Mouse (Mus musculus) limb, embryonic 11.5 days (tissue): ENCODE measurements at regions not wholly inside any gene's neighbourhood (a gene's known extent, or its start where the extent isn't known, plus 50 kb on each side); places are given as distances from the start of the nearest gene placed in this dataset.

Source experiments
- ATAC-seq: fragments of 200-750 bp; cut with Nextera tagmentation; 2 replicates; pipeline ENCODE4 v1.8.0; 2017; ENCODE audit warnings: low read depth; ENCODE audit not compliant: insufficient number of reproducible peaks, low FRiP score, low TSS enrichment
- DNase-seq: peaks from one replicate; pipeline ENCODE4 v3.0.0-alpha.2; 2015; ENCODE audit warnings: low spot score
- H3K27ac ChIP-seq: fragments of 300-500 bp; sonication (generic); replicated peaks from 2 replicates; pipeline ENCODE4 v1.5.1; 2014; ENCODE audit warnings: low read depth, mild to moderate bottlenecking, low read length
- H3K27me3 ChIP-seq: fragments of 300-500 bp; sonication (generic); 2 replicates; pipeline ENCODE4 v1.6.1; 2014; ENCODE audit warnings: mild to moderate bottlenecking, low read length, mixed read lengths; ENCODE audit not compliant: control insufficient read depth, insufficient read depth
- H3K36me3 ChIP-seq: fragments of 300-500 bp; sonication (generic); 2 replicates; pipeline ENCODE4 v1.6.1; 2014; ENCODE audit warnings: mild to moderate bottlenecking, low read length, moderate library complexity, mixed read lengths; ENCODE audit not compliant: control insufficient read depth, insufficient read depth
- H3K4me1 ChIP-seq: fragments of 300-500 bp; sonication (generic); 2 replicates; pipeline ENCODE4 v1.6.1; 2014; ENCODE audit warnings: low read length, mixed read lengths; ENCODE audit not compliant: control insufficient read depth, insufficient read depth
- H3K4me2 ChIP-seq: fragments of 300-500 bp; sonication (generic); 2 replicates; pipeline ENCODE4 v1.6.1; 2014; ENCODE audit warnings: low read depth, mild to moderate bottlenecking, moderate library complexity; ENCODE audit not compliant: severe bottlenecking
- H3K4me3 ChIP-seq: fragments of 300-500 bp; sonication (generic); 2 replicates; pipeline ENCODE4 v1.5.1; 2014; ENCODE audit warnings: low read depth, low read length
- H3K9ac ChIP-seq: fragments of 300-500 bp; sonication (generic); 2 replicates; pipeline ENCODE4 v1.6.1; 2014; ENCODE audit warnings: mild to moderate bottlenecking, low read length
- H3K9me3 ChIP-seq: fragments of 300-500 bp; sonication (generic); 2 replicates; pipeline ENCODE4 v1.6.1; 2016; ENCODE audit warnings: low read length; ENCODE audit not compliant: control insufficient read depth
- WGBS: fragments of 180-500 bp; shearing (Covaris S2); extraction: QIAGEN DNeasy Blood & Tissue Kit; methylation state at CpG from one replicate; pipeline ENCODE4 v1.1.7; 2014; 5-methylcytosine and 5-hydroxymethylcytosine counted together

DNA sequence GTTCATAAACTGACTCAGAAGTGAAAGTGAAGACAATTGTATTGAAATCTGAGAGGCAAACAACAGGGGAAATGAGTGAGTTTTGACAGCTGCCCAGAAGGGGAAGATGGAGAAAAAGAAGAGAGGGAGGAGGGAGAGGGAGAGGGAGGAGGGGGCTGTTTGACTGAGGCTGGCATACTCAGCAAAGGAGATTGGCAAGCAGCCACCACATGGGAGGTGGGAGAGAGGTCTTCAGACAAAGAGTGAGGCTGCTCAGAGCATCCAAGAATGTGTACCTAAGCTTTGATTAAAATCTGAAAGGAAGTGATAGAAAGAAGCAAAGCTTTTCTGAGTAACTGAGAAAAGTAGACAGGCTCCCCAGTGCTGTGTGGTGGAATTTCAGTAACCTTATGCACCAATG is 636.0 kb downstream of the Sqor start:
- no peaks in the 10 kb centered on the region for H3K36me3 ChIP-seq
- ATAC-seq, result no peak
- H3K4me1 ChIP-seq, result no peaks in the 10 kb centered on the region
- H3K27me3 ChIP-seq, result no peaks in the 10 kb centered on the region
- no peak for DNase-seq
- no peak overlapping the region for H3K27ac ChIP-seq
- H3K9me3 ChIP-seq, result no peaks in the 10 kb centered on the region
- no peak overlapping the region for H3K4me2 ChIP-seq
- no peak overlapping the region for H3K9ac ChIP-seq
- H3K4me3 ChIP-seq, result no peak overlapping the region

DNA sequence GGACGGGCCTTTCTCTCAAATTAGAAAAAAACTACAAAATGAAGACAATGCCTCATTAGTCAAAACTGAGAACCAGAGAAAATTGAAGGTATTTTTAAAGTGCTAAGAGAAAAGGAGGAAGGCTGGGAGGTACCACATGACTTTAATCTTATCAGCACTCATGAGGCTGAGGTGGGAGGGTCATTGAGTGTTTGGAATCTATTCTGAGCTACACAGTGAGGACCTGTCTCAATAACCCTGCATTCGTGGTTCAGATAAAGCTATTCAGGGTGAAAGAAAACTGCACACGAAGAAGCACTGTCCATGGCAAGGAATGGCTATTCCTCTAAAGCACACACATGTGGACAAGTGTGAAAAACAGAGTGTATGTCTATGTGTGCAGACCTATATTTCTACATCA is 644.0 kb downstream of the Sqor start:
- Histone ChIP-seq H3K27ac (no peak overlapping the region), H3K4me1 (no peaks in the 10 kb centered on the region), H3K9ac (no peak overlapping the region), H3K27me3 (no peaks in the 10 kb centered on the region), H3K4me2 (no peak overlapping the region), H3K9me3 (no peaks in the 10 kb centered on the region), H3K4me3 (no peak overlapping the region), H3K36me3 (no peaks in the 10 kb centered on the region)
- DNase-seq, result no peak
- no peak for ATAC-seq
- 81% methylated on average over 3 of the region's 3 CpGs for WGBS

- H3K4me1 ChIP-seq, result no peaks in the 10 kb centered on the region
- no peak overlapping the region for H3K4me2 ChIP-seq
- H3K9me3 ChIP-seq, result no peaks in the 10 kb centered on the region
- no peak for DNase-seq
- H3K27me3 ChIP-seq, result no peaks in the 10 kb centered on the region
- ATAC-seq, result no peak
- no peaks in the 10 kb centered on the region for H3K36me3 ChIP-seq
- no peak overlapping the region for H3K9ac ChIP-seq
- no peak overlapping the region for H3K27ac ChIP-seq
- WGBS, result 84% methylated on average over 5 of the region's 5 CpGs
- no peak overlapping the region for H3K4me3 ChIP-seq
Measured at GRCm38 (mm10) chr2:123458034-123458677, 631.6 kb upstream of the Sema6d start.

GRCm38 (mm10) chr2:123473840-123474239 is 615.9 kb upstream of the Sema6d start:
- DNase-seq (no peak), ATAC-seq (no peak)
- 76% methylated on average over 2 of the region's 2 CpGs for WGBS
- Histone ChIP-seq H3K4me3 (no peak overlapping the region), H3K9me3 (no peaks in the 10 kb centered on the region), H3K36me3 (no peaks in the 10 kb centered on the region), H3K4me1 (no peaks in the 10 kb centered on the region), H3K27ac (no peak overlapping the region), H3K27me3 (no peaks in the 10 kb centered on the region), H3K9ac (no peak overlapping the region), H3K4me2 (no peak overlapping the region)

DNA sequence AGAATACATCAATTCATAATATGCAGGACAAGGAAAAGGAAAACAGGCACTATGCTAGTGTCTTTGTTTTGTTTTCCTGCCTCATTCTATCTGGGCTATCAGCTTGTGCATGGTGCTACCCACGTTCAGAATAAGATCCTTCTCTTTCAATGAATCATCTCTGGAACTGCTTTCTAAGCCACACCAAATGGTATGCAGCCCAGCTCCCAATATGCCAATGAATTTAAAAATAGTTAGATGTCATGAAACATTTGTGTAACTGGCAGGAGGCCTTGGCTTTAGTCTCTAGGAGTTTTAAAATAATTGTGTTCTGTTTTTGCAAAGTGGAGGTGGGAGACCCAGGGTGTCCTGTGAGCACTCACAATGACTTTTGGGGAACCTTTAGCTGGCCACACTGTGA is 603.1 kb upstream of the Sema6d start:
- H3K36me3 ChIP-seq, result no peaks in the 10 kb centered on the region
- H3K9me3 ChIP-seq, result no peaks in the 10 kb centered on the region
- H3K4me1 ChIP-seq, result no peaks in the 10 kb centered on the region
- H3K4me2 ChIP-seq, result no peak overlapping the region
- WGBS, result 61% methylated on average over 1 of the region's 1 CpGs
- H3K4me3 ChIP-seq, result no peak overlapping the region
- no peaks in the 10 kb centered on the region for H3K27me3 ChIP-seq
- no peak overlapping the region for H3K9ac ChIP-seq
- no peak for ATAC-seq
- no peak for DNase-seq
- no peak overlapping the region for H3K27ac ChIP-seq

DNA sequence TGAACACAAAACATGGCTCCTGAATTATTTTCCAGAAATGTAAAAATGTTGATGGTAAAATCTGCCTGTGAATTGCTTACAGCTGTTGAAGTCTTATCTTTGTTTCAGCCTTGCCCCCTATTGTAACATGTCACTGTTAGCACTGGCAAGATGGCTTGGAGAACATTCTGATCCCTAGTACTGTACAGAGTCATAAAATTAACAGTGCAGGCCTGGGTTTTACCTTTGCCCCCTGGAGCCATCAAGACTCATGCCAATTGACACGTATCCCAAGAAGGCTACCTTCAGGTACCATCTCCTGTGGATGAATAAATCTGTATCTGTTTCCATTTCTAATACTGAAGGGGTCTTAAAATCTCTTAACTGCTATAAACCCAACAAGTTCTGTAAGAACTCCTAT is 583.6 kb upstream of the Sema6d start:
- Histone ChIP-seq H3K4me2 (no peak overlapping the region), H3K4me1 (no peaks in the 10 kb centered on the region), H3K9ac (no peak overlapping the region), H3K27ac (no peak overlapping the region), H3K4me3 (no peak overlapping the region), H3K27me3 (no peaks in the 10 kb centered on the region), H3K36me3 (no peaks in the 10 kb centered on the region), H3K9me3 (no peaks in the 10 kb centered on the region)
- no peak for DNase-seq
- ATAC-seq, result no peak
- WGBS, result 73% methylated on average over 1 of the region's 1 CpGs

- Histone ChIP-seq H3K9ac (no peak overlapping the region), H3K9me3 (no peaks in the 10 kb centered on the region), H3K36me3 (no peaks in the 10 kb centered on the region), H3K4me3 (no peak overlapping the region), H3K4me2 (no peak overlapping the region), H3K4me1 (no peaks in the 10 kb centered on the region), H3K27me3 (no peaks in the 10 kb centered on the region), H3K27ac (no peak overlapping the region)
- DNase-seq, result no peak
- ATAC-seq, result no peak
Measured at GRCm38 (mm10) chr2:123507095-123507494, 582.7 kb upstream of the Sema6d start.

GRCm38 (mm10) chr2:123528915-123529314 is 560.9 kb upstream of the Sema6d start:
- no peaks in the 10 kb centered on the region for H3K36me3 ChIP-seq
- H3K9ac ChIP-seq, result no peak overlapping the region
- ATAC-seq (no peak), DNase-seq (no peak)
- H3K4me1 ChIP-seq, result no peaks in the 10 kb centered on the region
- no peaks in the 10 kb centered on the region for H3K9me3 ChIP-seq
- H3K4me2 ChIP-seq, result no peak overlapping the region
- WGBS, result 79% methylated on average over 1 of the region's 1 CpGs
- H3K4me3 ChIP-seq, result no peak overlapping the region
- H3K27me3 ChIP-seq, result no peaks in the 10 kb centered on the region
- H3K27ac ChIP-seq, result no peak overlapping the region
